Mouse (Mus musculus) MEL (cell line): Measurements from ENCODE around the gene Zic5. TPM values are rescaled to one million over a fixed set of nuclear protein-coding genes. Genes with fewer than 3 reads are reported as not detected.

Experiments
- DNase-seq: peaks from one replicate; pipeline ENCODE4 v3.0.0; 2011; ENCODE audit warnings: low read depth, low spot score
- H3K27ac ChIP-seq: 2 replicates; pipeline ENCODE4 v1.5.1; 2012; ENCODE audit warnings: low read depth, mild to moderate bottlenecking, control low read depth, low read length, moderate library complexity; ENCODE audit not compliant: control insufficient read depth
- H3K27me3 ChIP-seq, 2 experiments: fragments of 150-350 bp in 1 of 2; sonication (generic) in 1 of 2; 2 replicates each; pipeline ENCODE4 v1.6.1; 2012; ENCODE audit warnings: low read length in 2 of 2, mild to moderate bottlenecking in 2 of 2, improper control_type of control experiment in 1 of 2, moderate library complexity in 1 of 2; ENCODE audit not compliant: insufficient read depth in 2 of 2, control insufficient read depth in 1 of 2
- H3K36me3 ChIP-seq, 2 experiments: 2 replicates each; pipeline ENCODE4 v1.6.1; 2012 to 2014; ENCODE audit warnings: low read length in 2 of 2, improper control_type of control experiment in 1 of 2, inconsistent platforms in 1 of 2, mild to moderate bottlenecking in 1 of 2; ENCODE audit not compliant: insufficient read depth in 2 of 2, control insufficient read depth in 1 of 2
- H3K4me1 ChIP-seq, 2 experiments: fragments of 150-350 bp in 1 of 2; sonication (generic) in 1 of 2; 2 replicates each; pipeline ENCODE4 v1.6.1; 2012; ENCODE audit warnings: low read length in 2 of 2, improper control_type of control experiment in 1 of 2, mild to moderate bottlenecking in 1 of 2; ENCODE audit not compliant: insufficient read depth in 2 of 2, control insufficient read depth in 1 of 2
- H3K4me3 ChIP-seq, 2 experiments: fragments of 150-350 bp in 1 of 2; sonication (generic) in 1 of 2; 2 replicates each; pipeline ENCODE4 v1.5.1; 2012; ENCODE audit warnings: low read depth in 2 of 2, low read length in 2 of 2, mild to moderate bottlenecking in 2 of 2, moderate library complexity in 2 of 2, control low read depth in 1 of 2, improper control_type of control experiment in 1 of 2; ENCODE audit not compliant: control insufficient read depth in 1 of 2, insufficient read depth in 1 of 2
- H3K79me2 ChIP-seq: 2 replicates; pipeline ENCODE4 v1.6.1; 2012; ENCODE audit warnings: mild to moderate bottlenecking, low read length, moderate library complexity; ENCODE audit not compliant: control insufficient read depth, poor library complexity, insufficient read depth
- H3K9ac ChIP-seq: 2 replicates; pipeline ENCODE4 v1.6.1; 2012; ENCODE audit warnings: low read depth, mild to moderate bottlenecking, control low read depth, low read length, moderate library complexity; ENCODE audit not compliant: control insufficient read depth, poor library complexity, severe bottlenecking
- H3K9me3 ChIP-seq: fragments of 150-350 bp; sonication (generic); replicated peaks from 2 replicates; pipeline ENCODE4 v1.6.1; 2012; ENCODE audit warnings: mild to moderate bottlenecking, low read length, improper control_type of control experiment, moderate library complexity; ENCODE audit not compliant: insufficient read depth
- CTCF ChIP-seq, 3 experiments: IDR thresholded peaks in 2 of 3; conservative IDR thresholded peaks in 1 of 3; 2 replicates each; pipeline ENCODE4 v1.5.1; 2011 to 2012; ENCODE audit warnings: low read length in 3 of 3, low read depth in 2 of 3, mild to moderate bottlenecking in 2 of 3, improper control_type of control experiment in 1 of 3, inconsistent platforms in 1 of 3, mixed read lengths in 1 of 3, moderate library complexity in 1 of 3; ENCODE audit not compliant: control insufficient read depth in 1 of 3, insufficient read depth in 1 of 3, poor library complexity in 1 of 3, severe bottlenecking in 1 of 3
- ELF1 ChIP-seq: IDR thresholded peaks from 2 replicates; pipeline ENCODE4 v1.6.1; 2014; ENCODE audit warnings: low read depth, mild to moderate bottlenecking, inconsistent platforms, low read length, improper control_type of control experiment, moderate library complexity
- EP300 ChIP-seq, 2 experiments: IDR thresholded peaks; 2 replicates each; pipeline ENCODE4 v1.6.1; 2011; ENCODE audit warnings: improper control_type of control experiment in 2 of 2, low read length in 2 of 2, low read depth in 1 of 2, mild to moderate bottlenecking in 1 of 2
- ETS1 ChIP-seq: IDR thresholded peaks from 2 replicates; pipeline ENCODE4 v1.6.1; 2012; ENCODE audit warnings: low read depth, mild to moderate bottlenecking, inconsistent platforms, low read length, improper control_type of control experiment, moderate library complexity
- GABPA ChIP-seq: IDR thresholded peaks from 2 replicates; pipeline ENCODE4 v1.6.1; 2012; ENCODE audit warnings: low read depth, mild to moderate bottlenecking, inconsistent platforms, low read length, improper control_type of control experiment, moderate library complexity
- HCFC1 ChIP-seq: IDR thresholded peaks from 2 replicates; pipeline ENCODE4 v1.6.1; 2012; ENCODE audit warnings: low read depth, mild to moderate bottlenecking, inconsistent platforms, low read length, improper control_type of control experiment, moderate library complexity
- JUND ChIP-seq: IDR thresholded peaks from 2 replicates; pipeline ENCODE4 v1.6.1; 2011; ENCODE audit warnings: low read depth, mild to moderate bottlenecking, improper control_type of control experiment, low read length
- KAT2A ChIP-seq: conservative IDR thresholded peaks from 2 replicates; pipeline ENCODE4 v1.6.1; 2012; ENCODE audit warnings: low read depth, low read length, improper control_type of control experiment, inconsistent platforms
- MAFK ChIP-seq: IDR thresholded peaks from 2 replicates; pipeline ENCODE4 v1.6.1; 2011; ENCODE audit warnings: low read depth, mild to moderate bottlenecking, low read length, improper control_type of control experiment, borderline replicate concordance
- MXI1 ChIP-seq: IDR thresholded peaks from 2 replicates; pipeline ENCODE4 v1.6.1; 2011; ENCODE audit warnings: mild to moderate bottlenecking, low read depth, low read length, improper control_type of control experiment
- MYB ChIP-seq: IDR thresholded peaks from 2 replicates; pipeline ENCODE4 v1.6.1; 2011; ENCODE audit warnings: mild to moderate bottlenecking, low read depth, low read length, improper control_type of control experiment
- MYC ChIP-seq: IDR thresholded peaks from 2 replicates; pipeline ENCODE4 v1.6.1; 2011; ENCODE audit warnings: low read depth, mild to moderate bottlenecking, low read length, improper control_type of control experiment, moderate library complexity
- POLR2AphosphoS2 ChIP-seq: IDR thresholded peaks from 2 replicates; pipeline ENCODE4 v1.6.1; 2011; ENCODE audit warnings: low read length, improper control_type of control experiment
- POLR2AphosphoS5 ChIP-seq: IDR thresholded peaks from 2 replicates; pipeline ENCODE4 v1.6.1; 2012; ENCODE audit warnings: low read depth, borderline replicate concordance, mild to moderate bottlenecking, inconsistent platforms, low read length, moderate library complexity, mixed read lengths
- RCOR1 ChIP-seq: IDR thresholded peaks from 2 replicates; pipeline ENCODE4 v1.6.1; 2012; ENCODE audit warnings: low read depth, mild to moderate bottlenecking, inconsistent platforms, low read length, improper control_type of control experiment
- TBP ChIP-seq: IDR thresholded peaks from 2 replicates; pipeline ENCODE4 v1.8.0; 2011; ENCODE audit warnings: low read depth, low read length, improper control_type of control experiment
- TCF12 ChIP-seq: IDR thresholded peaks from 2 replicates; pipeline ENCODE4 v1.6.1; 2014; ENCODE audit warnings: low read depth, mild to moderate bottlenecking, inconsistent platforms, low read length, improper control_type of control experiment, moderate library complexity
- UBTF ChIP-seq: IDR thresholded peaks from 2 replicates; pipeline ENCODE4 v1.6.1; 2012; ENCODE audit warnings: low read depth, mild to moderate bottlenecking, inconsistent platforms, low read length, improper control_type of control experiment, moderate library complexity, borderline replicate concordance; ENCODE audit not compliant: insufficient read depth
- USF2 ChIP-seq, 2 experiments: IDR thresholded peaks; 2 replicates each; pipeline ENCODE4 v1.6.1; 2011 to 2012; ENCODE audit warnings: improper control_type of control experiment in 2 of 2, low read length in 2 of 2, borderline replicate concordance in 1 of 2, inconsistent platforms in 1 of 2, low read depth in 1 of 2, mild to moderate bottlenecking in 1 of 2; ENCODE audit not compliant: insufficient read depth in 1 of 2
- ZMIZ1 ChIP-seq: IDR thresholded peaks from 2 replicates; pipeline ENCODE4 v1.6.1; 2012; ENCODE audit warnings: low read depth, mild to moderate bottlenecking, inconsistent platforms, low read length, improper control_type of control experiment, moderate library complexity
- polyA plus RNA-seq, 2 experiments: library from polyadenylated mRNA; stranded (reverse) in 1 of 2; unstranded in 1 of 2; fragments of >175 nt in 1 of 2; fragments of >200 nt in 1 of 2; gene quantifications; 2 replicates each; pipeline versions ENCODE4 v1.2.1 to v1.2.4; 2012; ENCODE audit warnings: low replicate concordance in 2 of 2, low read depth in 1 of 2; ENCODE audit not compliant: insufficient read length in 2 of 2, insufficient read depth in 1 of 2, missing spikeins in 1 of 2
- total RNA-seq: library from RNA; depleted of rRNA; stranded (reverse); fragments of 300-350 nt; gene quantifications from 2 replicates; pipeline ENCODE4 v1.2.3, GENCODE M21; 2012

Gene Zic5
- total and polyA plus RNA-seq, 3 experiments: 10.4 to 50.6 (median 23.6) TPM

- Histone ChIP-seq H3K9ac (no peak within 1 kb of the TSS), H3K9me3 (no peaks in the 10 kb centered on the region), H3K27me3 (no peaks in the 10 kb centered on the region), H3K4me1 (no peaks in the 10 kb centered on the region), H3K4me3 (no peak within 1 kb of the TSS), H3K27ac (no peak within 1 kb of the TSS), H3K79me2 (no peaks in the 10 kb centered on the region), H3K36me3 (no peaks in the 10 kb centered on the region)
- TF ChIP-seq MXI1: no peak
- TF ChIP-seq MYB: no peak
- no peak for TF ChIP-seq EP300 (IDR thresholded peaks at IDR 0.05; ENCODE audit: low read depth in 1 of 2, low read length in 2 of 2)
- TF ChIP-seq UBTF: no peak
- TF ChIP-seq POLR2AphosphoS5: no peak
- no peak for TF ChIP-seq POLR2AphosphoS2
- TF ChIP-seq MAFK: no peak
- TF ChIP-seq HCFC1: no peak
- TF ChIP-seq ETS1: no peak
- TF ChIP-seq GABPA: no peak
- no peak for TF ChIP-seq CTCF (IDR thresholded peaks at IDR 0.05 in 2 of 3, conservative IDR thresholded peaks at IDR 0.05 in 1 of 3; ENCODE audit: control insufficient read depth in 1 of 3, insufficient read depth in 1 of 3, low read depth in 2 of 3, low read length in 3 of 3, poor library complexity in 1 of 3, severe bottlenecking in 1 of 3)
- no peak for TF ChIP-seq JUND
- TF ChIP-seq KAT2A: no peak
- no peak for DNase-seq
Observed at GRCm38 (mm10) chr14:122490441-122491328, 25.2 kb upstream of the Zic5 start, which contains the start of gene Gm10837. TSS of gene Gm10837 (plus strand) at chr14:122490586.

GRCm38 (mm10) chr14:122489686-122490414 lies 24.4 kb upstream of the Zic5 start:
- Histone ChIP-seq H3K79me2 (no peaks in the 10 kb centered on the region), H3K9ac (no peak overlapping the region), H3K4me1 (no peaks in the 10 kb centered on the region)
- no peak for TF ChIP-seq ETS1
- no peak for TF ChIP-seq POLR2AphosphoS5
- no peak for TF ChIP-seq MAFK
- TF ChIP-seq RCOR1: no peak
- TF ChIP-seq USF2 (IDR thresholded peaks at IDR 0.05; ENCODE audit: borderline replicate concordance in 1 of 2, insufficient read depth in 1 of 2, low read depth in 1 of 2, low read length in 2 of 2): no peak
- no peak for TF ChIP-seq MYC
- no peak for TF ChIP-seq TBP
- TF ChIP-seq UBTF: no peak
- TF ChIP-seq MYB: no peak
- TF ChIP-seq POLR2AphosphoS2: no peak
- no peak for TF ChIP-seq EP300 (IDR thresholded peaks at IDR 0.05; ENCODE audit: low read depth in 1 of 2, low read length in 2 of 2)
- TF ChIP-seq ZMIZ1: no peak
- no peak for TF ChIP-seq TCF12
- no peak for TF ChIP-seq ELF1
- TF ChIP-seq, all 39 proteins: peak for 0
- Histone ChIP-seq H3K27me3 (no peaks in the 10 kb centered on the region), H3K27ac (no peak overlapping the region), H3K9me3 (no peaks in the 10 kb centered on the region), H3K4me3 (no peak overlapping the region), H3K36me3 (no peaks in the 10 kb centered on the region)
- DNase-seq: no peak
